Mouse (Mus musculus): Measurements from ENCODE around the gene Pias1.

GRCm38 (mm10) chr9:62952713-62953112 lies 35.0 kb downstream of the Pias1 start:
- TF ChIP-seq CTCF (IDR thresholded peaks at IDR 0.05; ENCODE audit: insufficient read depth, low read length) (no peak), POLR2A (IDR thresholded peaks at IDR 0.05; ENCODE audit: borderline replicate concordance, extremely low read depth, low read depth, low read length) (no peak)
